Mouse (Mus musculus) spleen, postnatal 14 days (tissue): ENCODE measurements around the gene Vil1.
A peak's percentile ranks its signal among the peaks of the same experiment; 100 is the strongest.
"Not testable (repeated sequence)": the region's sequence is repeated elsewhere in the genome, so short reads cannot be mapped to it uniquely, and the experiment has no call there.

Experiments
- DNase-seq, 2 experiments: peaks; one replicate each; pipeline ENCODE4 v3.0.0; 2021 to 2022; ENCODE audit warnings: low spot score in 2 of 2

The Vil1 gene

GRCm38 (mm10) chr1:74387386-74387988, 21.7 kb upstream of the Vil1 start:
- DNase-seq, result no peak

DNA sequence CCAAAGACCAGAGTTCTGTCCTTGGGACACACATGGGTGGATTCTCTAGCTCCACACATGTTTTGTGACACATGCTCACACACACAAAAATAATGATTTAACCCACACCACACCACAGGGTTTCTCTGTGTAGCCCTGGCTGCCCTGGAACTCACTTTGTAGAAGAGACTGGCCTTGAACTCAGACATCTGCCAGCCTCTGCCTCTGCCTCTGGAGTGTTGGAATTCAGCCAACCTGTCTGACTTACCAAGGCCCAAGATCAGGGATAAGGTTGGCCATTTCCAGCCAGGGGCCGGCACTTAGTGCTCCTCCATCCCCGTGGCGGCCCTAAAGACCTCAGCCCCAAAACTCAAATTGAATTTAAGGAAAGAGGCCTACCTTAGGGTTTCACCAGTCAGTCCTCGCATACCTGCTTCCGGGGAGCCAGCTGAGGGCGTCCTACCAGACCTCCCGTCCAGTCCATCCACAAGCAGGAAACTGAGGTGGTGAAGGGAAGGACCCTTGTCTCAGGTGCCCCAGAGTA, 20.7 kb upstream of the Vil1 start:
- DNase-seq, result no peak

GRCm38 (mm10) chr1:74389831-74390286, 19.3 kb upstream of the Vil1 start:
- DNase-seq, result peak; percentile 37 to 47

DNA sequence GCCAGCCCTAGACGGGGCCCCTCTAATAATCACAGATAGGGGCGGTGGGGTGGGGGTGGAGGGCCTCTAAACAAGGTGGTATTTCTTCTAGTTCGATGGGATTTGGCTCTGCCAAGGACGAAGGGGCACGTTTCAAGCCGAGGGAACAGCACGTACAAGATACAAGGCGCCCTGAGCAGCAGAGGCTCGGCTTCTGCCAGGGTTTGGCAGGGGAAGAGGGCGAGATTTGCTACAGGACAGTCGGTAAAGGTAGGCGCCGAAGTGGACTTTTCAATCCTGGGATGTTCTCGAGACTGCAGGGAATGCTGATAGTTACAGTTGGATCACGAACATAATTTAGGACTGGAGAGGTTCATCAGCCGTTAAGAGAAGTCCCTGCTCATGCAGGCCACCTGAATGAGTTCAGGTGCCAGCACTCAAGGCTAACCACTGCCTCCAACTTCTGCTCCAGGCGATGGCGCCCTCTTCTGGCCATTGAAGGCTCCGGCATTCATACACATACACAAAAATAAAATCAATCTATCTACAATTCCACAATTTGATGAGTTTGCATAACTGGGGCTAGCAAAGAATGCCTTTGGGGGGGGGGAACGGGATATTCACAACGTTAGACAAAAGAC, 18.8 kb upstream of the Vil1 start:
- DNase-seq, result peak; percentile 59 to 75

DNA sequence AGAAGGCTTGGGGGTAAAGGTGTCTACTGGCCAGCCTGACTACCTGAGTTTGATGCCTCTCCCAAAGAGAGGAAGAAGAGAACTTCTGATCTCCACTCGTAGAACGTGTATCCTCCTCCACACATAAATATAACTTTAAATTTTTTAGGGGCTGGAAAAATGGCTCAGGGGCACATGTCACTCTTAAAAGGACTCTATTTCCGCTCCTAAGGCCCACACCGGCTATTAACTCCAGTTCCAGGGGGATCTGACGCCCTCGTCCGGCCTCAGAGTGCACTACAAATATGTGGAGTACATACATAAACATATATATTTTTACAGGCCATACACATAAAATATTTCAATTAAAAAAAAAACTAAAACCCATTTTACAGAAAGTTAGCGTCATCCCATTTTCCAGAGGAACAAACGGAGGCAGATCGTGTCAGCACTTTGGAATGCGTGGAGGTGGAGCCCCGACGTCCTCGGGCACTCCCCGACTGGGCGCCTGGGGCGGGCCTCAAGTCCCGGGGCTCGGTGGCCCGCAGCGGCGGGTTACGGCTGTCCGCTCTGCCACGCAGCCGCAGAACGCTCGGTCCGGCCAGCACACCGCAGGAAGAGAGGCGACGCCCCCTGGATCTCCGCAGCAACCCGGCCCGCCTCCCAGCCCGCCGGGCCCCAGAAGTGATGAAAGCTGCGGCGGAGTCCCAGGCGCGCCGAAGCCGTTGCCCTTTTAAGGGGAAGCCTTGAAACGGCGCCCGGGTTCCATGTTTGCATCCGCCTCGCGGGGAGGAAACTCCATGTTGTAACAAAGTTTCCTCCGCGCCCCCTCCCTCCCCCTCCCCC, 18.0 kb upstream of the Vil1 start, which contains the start of gene Ctdsp1:
Gene Ctdsp1, plus strand, starts transcription at position 586 of the 825 bp plus-strand sequence.
- peak; percentile 86 to 94 for DNase-seq

DNA sequence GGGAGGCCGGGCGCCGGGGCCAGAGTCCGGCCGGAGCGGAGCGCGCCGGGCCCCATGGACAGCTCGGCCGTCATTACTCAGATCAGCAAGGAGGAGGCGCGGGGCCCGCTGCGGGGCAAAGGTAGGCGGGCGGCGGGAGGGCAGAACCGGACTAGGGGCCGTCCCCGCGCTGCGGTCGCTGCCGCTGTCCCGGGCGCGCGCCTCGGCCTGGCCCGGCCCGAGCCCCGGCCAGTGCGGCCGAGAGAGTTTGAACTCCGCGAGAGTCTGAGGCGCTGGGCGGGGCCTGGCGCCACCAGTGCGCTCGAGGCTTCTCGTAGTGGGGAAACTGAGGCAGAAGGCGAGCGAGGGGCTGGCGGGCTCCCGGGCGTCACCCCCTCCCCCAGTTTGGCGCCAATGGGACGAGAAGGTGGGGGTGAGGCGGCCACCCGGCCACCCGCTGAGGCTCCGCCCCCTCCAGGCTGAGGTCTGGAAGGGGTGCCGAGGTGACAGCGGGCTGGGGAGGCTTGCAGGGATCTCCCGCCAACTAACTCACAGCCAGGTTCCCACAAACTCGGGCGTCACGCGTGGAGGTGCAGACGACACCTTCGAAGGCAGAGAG, 17.2 kb upstream of the Vil1 start:
- DNase-seq, result peak; percentile 65 to 68

- DNase-seq, result no peak
Observed at GRCm38 (mm10) chr1:74392446-74392994, 16.7 kb upstream of the Vil1 start.

GRCm38 (mm10) chr1:74393010-74393409, 16.2 kb upstream of the Vil1 start:
- no peak for DNase-seq

GRCm38 (mm10) chr1:74393697-74394096, 15.5 kb upstream of the Vil1 start:
- no peak for DNase-seq

DNA sequence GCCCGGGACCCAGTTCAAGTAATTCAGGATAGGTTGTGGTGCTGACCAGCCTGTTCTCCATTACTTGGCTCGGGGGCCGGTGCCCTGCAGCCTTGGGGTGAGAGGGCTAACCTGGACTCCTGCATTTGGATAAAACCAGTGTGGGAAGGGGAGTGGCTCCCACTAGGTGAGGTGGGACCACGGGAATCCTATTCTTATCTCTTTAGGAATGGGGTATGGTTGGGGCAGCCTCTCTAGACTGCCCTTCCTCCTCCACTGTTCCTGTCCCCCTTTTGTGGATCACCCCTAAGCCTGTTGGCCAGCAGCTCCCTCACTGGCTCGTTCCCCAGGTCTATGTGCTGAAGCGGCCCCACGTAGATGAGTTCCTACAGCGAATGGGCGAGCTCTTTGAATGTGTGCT, 14.9 kb upstream of the Vil1 start:
- DNase-seq, result no peak

GRCm38 (mm10) chr1:74394858-74395257, 14.3 kb upstream of the Vil1 start:
- DNase-seq, result no peak

- no peak for DNase-seq
Observed at GRCm38 (mm10) chr1:74395290-74395689, 13.9 kb upstream of the Vil1 start.

- not testable (repeated sequence) for DNase-seq
Observed at GRCm38 (mm10) chr1:74396456-74397222, 12.5 kb upstream of the Vil1 start.

DNA sequence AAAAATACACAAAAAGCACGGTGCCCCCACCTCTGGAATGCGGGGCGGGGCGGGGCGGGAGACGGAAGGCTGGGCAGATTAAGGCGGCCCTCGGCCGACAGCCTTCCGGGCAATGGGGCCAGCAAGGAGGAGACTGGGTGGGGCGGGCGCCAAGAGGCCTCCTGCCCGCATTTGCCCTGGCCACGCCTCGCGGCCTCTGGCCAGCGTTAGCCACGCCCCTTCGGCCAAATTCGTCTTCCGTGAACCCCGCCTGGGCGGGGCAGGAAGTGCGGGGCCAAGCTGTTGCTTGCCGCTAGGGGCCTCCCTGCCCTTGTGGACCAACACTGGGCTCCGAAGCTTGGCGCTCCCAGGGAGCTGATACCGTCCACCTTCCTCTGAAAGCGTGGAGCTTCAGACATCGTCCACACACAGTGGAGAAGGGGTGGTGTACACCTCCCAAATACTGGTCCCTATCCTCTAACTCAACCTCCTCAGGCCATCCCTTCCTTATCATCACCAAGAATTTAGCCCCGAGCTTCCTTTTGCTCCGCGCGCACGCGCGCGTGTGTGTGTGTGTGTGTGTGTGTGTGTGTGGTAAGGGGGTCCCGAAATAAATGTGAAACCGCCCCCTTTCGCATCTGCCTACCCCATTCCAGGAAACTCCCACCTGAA, 11.8 kb upstream of the Vil1 start:
- peak; percentile 95 to 97 for DNase-seq

DNA sequence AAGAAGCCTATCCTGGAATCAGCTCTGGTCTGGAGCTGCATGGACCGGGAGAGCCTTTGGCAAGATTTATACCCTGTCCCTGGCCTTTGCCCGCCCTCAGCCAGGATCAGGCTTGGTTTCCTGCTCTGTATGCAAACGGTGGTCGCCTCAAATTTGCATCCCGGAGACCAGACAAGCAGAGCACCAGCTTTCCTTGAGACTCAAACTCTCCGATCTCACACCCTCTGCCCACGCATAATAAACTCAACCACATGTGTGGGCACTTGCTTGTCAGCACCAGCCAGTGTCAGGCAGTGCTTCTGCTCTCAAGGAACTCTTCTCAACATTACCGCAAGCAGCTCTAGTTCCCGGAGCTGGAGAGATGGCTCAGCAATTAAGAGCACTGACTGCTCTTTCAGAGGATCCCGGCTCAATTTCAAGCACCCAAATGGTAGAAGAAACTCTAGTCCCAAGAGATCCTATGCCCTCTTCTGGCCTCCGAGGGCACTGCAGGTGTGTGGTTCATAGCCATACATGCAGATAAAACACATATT, 11.2 kb upstream of the Vil1 start:
- DNase-seq, result peak; percentile 60 to 82

- DNase-seq, result no peak
Observed at GRCm38 (mm10) chr1:74400531-74400930, 8.6 kb upstream of the Vil1 start.

DNA sequence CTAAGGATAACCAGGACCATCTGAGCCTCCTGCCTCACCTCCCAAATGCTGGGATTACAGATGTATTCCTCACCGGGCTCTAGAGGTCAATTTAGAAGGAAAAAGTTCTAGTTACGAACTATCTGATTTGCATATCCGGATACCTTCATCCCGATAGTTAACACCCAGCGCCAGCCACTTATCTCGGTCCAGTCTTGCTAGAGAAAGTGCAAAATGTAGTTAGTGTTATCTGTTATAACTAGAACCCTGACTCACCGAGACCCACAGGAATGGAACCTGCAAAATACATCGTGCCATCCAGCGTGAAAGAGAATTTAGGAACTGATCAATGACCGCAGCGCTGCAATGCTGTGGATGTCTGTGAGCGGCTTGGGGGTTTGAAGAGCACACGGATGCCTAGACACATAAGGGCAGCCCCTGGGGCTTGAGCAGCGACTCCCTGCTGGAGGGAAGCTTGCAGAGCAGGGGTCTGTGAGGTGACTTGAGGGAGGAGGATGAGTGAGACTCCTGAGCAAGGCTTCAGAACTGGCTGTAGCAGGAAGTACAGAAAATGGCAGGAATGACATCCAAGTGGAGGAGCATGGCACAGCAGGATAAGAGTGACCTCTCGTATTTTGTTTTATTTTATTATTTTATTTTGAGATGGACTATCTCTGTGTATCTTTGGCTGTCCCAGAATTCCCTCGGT, 8.0 kb upstream of the Vil1 start:
- DNase-seq, result no peak

DNA sequence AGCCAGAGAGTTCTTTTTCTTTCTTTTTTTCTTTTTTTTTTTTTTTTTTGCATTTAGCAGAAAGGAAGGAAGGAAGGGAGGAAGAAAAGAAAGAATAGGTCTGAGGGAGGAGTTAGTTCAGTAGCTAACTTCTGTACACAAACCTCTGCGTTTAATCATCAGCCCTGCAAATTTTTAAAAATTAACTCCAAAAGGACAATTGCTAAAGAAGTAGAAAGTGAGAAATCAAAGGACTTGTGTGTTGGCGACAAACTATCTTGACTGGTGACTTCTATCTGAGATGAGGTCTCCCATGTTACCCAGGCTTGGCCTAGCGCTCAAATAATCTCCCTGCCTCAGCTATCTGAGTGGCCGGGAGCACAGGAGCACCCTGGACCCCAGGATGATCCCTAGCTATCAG, 5.0 kb upstream of the Vil1 start:
- no peak for DNase-seq

- no peak for DNase-seq
Observed at GRCm38 (mm10) chr1:74411753-74412325, 2.7 kb downstream of the Vil1 start.
